Mouse (Mus musculus) midbrain, embryonic 14.5 days (tissue): Measurements from ENCODE around the gene Cntnap3. TPM values are rescaled to one million over a fixed set of nuclear protein-coding genes. Genes with fewer than 3 reads are reported as not detected.
"Not testable (repeated sequence)": the region's sequence is repeated elsewhere in the genome, so short reads cannot be mapped to it uniquely, and the experiment has no call there.

Experiments used
- ATAC-seq: fragments of 200-750 bp; cut with Nextera tagmentation; 2 replicates; pipeline ENCODE4 v1.8.0; 2017; ENCODE audit warnings: moderate number of reproducible peaks, moderate library complexity; ENCODE audit not compliant: low FRiP score, low TSS enrichment
- DNase-seq: peaks from one replicate; pipeline ENCODE4 v3.0.0-alpha.2; 2015
- H3K27ac ChIP-seq: fragments of 300-500 bp; sonication (generic); replicated peaks from 2 replicates; pipeline ENCODE4 v1.5.1; 2014; ENCODE audit warnings: mild to moderate bottlenecking, low read depth, low read length, moderate library complexity
- H3K27me3 ChIP-seq: fragments of 300-500 bp; sonication (generic); 2 replicates; pipeline ENCODE4 v1.6.1; 2014; ENCODE audit warnings: low read length, control low read depth, mixed read lengths; ENCODE audit not compliant: control insufficient read depth, insufficient read depth
- H3K36me3 ChIP-seq: fragments of 300-500 bp; sonication (generic); 2 replicates; pipeline ENCODE4 v1.6.1; 2014; ENCODE audit warnings: low read length, control low read depth; ENCODE audit not compliant: control insufficient read depth, insufficient read depth
- H3K4me1 ChIP-seq: fragments of 300-500 bp; sonication (generic); 2 replicates; pipeline ENCODE4 v1.6.1; 2014; ENCODE audit warnings: mild to moderate bottlenecking, antibody characterized with exemption, low read length, control low read depth; ENCODE audit not compliant: control insufficient read depth, insufficient read depth
- H3K4me2 ChIP-seq: fragments of 300-500 bp; sonication (generic); 2 replicates; pipeline ENCODE4 v1.6.1; 2014; ENCODE audit warnings: mild to moderate bottlenecking, low read length, moderate library complexity
- H3K4me3 ChIP-seq: fragments of 300-500 bp; sonication (generic); replicated peaks from 2 replicates; pipeline ENCODE4 v1.5.1; 2014; ENCODE audit warnings: low read depth, low read length
- H3K9ac ChIP-seq: fragments of 300-500 bp; sonication (generic); replicated peaks from 2 replicates; pipeline ENCODE4 v1.6.1; 2014; ENCODE audit warnings: mild to moderate bottlenecking, low read length, moderate library complexity
- H3K9me3 ChIP-seq: fragments of 300-500 bp; sonication (generic); 2 replicates; pipeline ENCODE4 v1.6.1; 2016; ENCODE audit warnings: low read length, control low read depth, mixed read lengths; ENCODE audit not compliant: control insufficient read depth
- WGBS: fragments of 180-500 bp; shearing (Covaris S2); extraction: QIAGEN DNeasy Blood & Tissue Kit; methylation state at CpG from one replicate; pipeline ENCODE4 v1.1.7; 2014; 5-methylcytosine and 5-hydroxymethylcytosine counted together
- polyA plus RNA-seq: library from polyadenylated mRNA; unstranded; fragments of >200 nt; fragmentation: Nextera tagmentation; extraction: Ambion mirVana; gene quantifications from 2 replicates; pipeline ENCODE4 v1.2.1, GENCODE M21; 2014

The Cntnap3 gene
- 0.32 TPM in 2 replicates for polyA plus RNA-seq

DNA sequence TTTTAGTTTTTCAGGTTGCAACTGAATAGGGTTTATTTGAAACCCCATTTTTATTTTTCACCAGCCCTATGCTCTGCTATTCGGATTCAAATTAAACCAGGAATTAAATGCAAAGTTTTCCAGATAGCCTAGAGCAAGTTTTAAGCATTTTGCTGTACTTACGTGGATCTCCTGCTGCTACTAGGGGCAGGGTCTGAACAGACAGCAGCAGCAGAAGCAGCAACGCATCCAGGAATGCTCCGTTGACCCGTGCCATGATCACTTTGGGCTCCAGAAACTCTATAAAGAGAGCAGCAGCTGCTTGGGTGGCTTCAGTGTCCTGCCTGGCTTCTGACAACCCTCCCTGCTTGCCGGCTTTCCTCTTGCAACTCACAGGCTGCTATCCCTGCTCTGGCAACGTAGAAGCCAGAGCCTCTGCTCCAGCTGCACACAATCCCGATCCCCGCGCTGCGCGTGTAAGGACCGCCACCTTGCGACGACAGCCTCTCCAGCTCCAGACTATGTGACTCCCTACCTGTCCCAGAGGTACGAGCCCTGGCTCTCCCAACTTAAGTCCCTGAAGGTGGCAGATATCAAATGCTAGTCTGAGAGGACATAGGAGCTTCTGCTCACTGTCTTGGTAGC lies at the start of gene Cntnap3:
TSS of gene Cntnap3 (minus strand) at position 371 of the 624 bp plus-strand sequence.
- Histone ChIP-seq H3K4me2 (peak within 1 kb of the TSS; percentile 47), H3K4me1 (no peaks in the 10 kb centered on the region), H3K27ac (no peak within 1 kb of the TSS), H3K27me3 (no peaks in the 10 kb centered on the region), H3K4me3 (peak within 1 kb of the TSS; percentile 20; the same call in 1 of the 2 replicates), H3K9me3 (no peaks in the 10 kb centered on the region), H3K9ac (peak within 1 kb of the TSS; percentile 36; the same call in 1 of the 2 replicates), H3K36me3 (no peaks in the 10 kb centered on the region)
- ATAC-seq (peak; percentile 48; the same call in 1 of the 2 replicates), DNase-seq (peak; percentile 76)
- 5% methylated on average over 16 of the region's 16 CpGs for WGBS

DNA sequence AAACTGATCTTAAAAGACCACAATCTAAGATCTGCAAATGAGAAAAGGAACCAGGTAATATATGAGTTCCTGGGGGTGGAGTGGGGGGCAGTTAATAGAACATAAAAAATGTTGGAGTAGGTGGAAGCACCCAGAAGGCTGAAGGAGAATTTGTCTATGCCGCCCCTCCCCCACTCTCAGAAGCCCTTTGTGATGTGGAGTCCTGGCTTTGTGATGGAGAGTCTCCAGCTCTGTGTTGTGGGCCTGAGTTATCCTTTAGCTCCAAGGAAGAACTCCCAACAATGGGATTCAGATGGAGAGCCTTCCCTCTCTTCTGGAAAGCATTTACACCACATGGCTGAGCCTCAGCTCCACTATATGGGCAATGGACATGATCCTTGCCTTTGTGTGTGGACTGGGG lies 13.4 kb upstream of the Cntnap3 start, which contains the start of gene Spata31:
TSS of gene Spata31 (plus strand) at position 216 of the 400 bp plus-strand sequence.
- no peaks in the 10 kb centered on the region for H3K27me3 ChIP-seq
- WGBS: 83% methylated on average over 1 of the region's 1 CpGs
- H3K9ac ChIP-seq: no peak within 1 kb of the TSS
- no peak within 1 kb of the TSS for H3K4me2 ChIP-seq
- no peaks in the 10 kb centered on the region for H3K4me1 ChIP-seq
- DNase-seq (no peak), ATAC-seq (no peak)
- H3K4me3 ChIP-seq: no peak within 1 kb of the TSS
- no peaks in the 10 kb centered on the region for H3K36me3 ChIP-seq
- no peak within 1 kb of the TSS for H3K27ac ChIP-seq
- H3K9me3 ChIP-seq: no peaks in the 10 kb centered on the region

DNA sequence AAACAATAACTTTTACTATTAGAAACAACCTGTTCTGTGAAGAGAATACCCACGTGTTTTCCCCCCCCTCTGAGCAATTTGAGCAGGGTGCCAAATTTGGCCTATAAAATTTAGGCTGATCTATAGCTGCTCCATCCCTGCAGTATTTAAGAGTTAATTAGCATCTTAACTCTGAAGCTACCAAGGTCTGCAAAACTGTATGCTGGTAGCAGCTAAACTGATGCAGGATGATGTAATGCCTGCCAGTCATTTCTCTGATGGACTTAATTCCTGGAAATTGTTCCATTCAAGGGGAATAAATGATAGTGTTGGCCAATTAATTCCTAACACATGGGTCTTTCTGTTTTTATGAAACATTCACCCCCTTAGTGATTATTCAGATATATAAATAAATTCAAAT lies 623 bp downstream of the Cntnap3 start:
- Histone ChIP-seq H3K27me3 (no peaks in the 10 kb centered on the region), H3K27ac (no peak overlapping the region), H3K36me3 (no peaks in the 10 kb centered on the region), H3K4me1 (no peaks in the 10 kb centered on the region), H3K4me2 (no peak overlapping the region), H3K9me3 (no peaks in the 10 kb centered on the region), H3K4me3 (no peak overlapping the region), H3K9ac (no peak overlapping the region)
- ATAC-seq (no peak), DNase-seq (no peak)
- 40% methylated on average over 1 of the region's 1 CpGs for WGBS

DNA sequence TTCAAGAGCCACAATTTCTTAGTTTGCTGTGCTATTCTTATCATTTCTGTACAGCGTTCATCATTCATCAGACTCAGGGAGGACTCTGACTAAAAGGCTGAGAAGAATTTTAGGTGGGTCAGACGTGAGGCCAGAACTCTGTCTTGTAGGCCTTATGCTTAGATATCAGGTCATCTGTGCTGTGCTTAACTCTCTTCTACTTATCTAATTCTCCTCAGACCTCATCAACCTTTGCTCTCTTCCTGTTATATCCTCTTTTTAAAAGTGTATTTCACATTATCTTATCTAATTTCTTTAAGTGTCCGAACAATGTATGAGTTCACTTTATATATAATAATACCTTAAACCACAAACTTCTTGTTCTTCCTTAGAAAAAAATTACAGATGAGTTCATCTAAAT lies 38.4 kb downstream of the Cntnap3 start:
- Histone ChIP-seq H3K27ac (no peak overlapping the region), H3K36me3 (no peaks in the 10 kb centered on the region), H3K4me3 (no peak overlapping the region), H3K27me3 (no peaks in the 10 kb centered on the region), H3K9ac (no peak overlapping the region), H3K4me2 (no peak overlapping the region), H3K9me3 (no peaks in the 10 kb centered on the region), H3K4me1 (no peaks in the 10 kb centered on the region)
- DNase-seq (no peak), ATAC-seq (no peak)
- 89% methylated on average over 3 of the region's 3 CpGs for WGBS

DNA sequence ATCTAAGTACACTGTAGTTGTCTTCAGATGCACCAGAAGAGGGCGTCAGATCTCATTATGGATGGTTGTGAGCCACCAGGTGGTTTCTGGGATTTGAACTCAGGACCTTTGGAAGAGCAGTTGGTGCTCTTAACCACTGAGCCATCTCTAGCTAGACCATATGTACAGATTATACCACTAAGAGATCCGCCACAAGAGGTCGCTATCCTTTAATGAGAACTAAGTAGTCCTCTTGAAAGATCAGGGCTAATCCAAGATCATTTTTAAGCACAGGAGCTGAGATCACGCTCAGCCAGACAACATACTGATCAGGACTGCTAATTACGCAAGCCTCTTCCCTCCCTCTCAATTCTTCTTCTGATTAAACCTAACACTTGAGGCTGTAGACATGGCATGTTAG lies 78.9 kb downstream of the Cntnap3 start:
- not testable (repeated sequence) for ATAC-seq, H3K4me2 ChIP-seq, H3K9ac ChIP-seq, H3K27me3 ChIP-seq, H3K36me3 ChIP-seq, H3K4me3 ChIP-seq, H3K9me3 ChIP-seq, H3K27ac ChIP-seq, H3K4me1 ChIP-seq
- peak; percentile 3 for DNase-seq
- 52% methylated on average over 5 of the region's 5 CpGs for WGBS

DNA sequence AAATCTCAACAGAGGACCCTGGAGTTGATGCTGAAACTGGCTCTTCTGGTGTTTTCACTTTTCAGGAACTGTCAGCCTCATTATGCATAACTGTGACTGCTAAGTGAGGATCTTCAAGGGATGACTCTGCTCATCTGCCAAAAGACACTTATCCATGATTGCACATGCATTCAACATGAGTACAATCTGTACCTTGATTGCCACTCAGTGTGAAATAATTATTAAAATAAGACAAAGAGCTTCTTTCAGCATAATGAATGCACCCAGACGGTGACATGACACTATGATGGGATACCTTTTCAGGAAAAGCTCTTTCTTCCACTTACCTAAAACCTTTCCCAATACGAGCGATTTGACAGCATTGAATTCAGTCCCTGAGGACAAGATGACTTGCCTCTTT lies 158.4 kb downstream of the Cntnap3 start:
- DNase-seq (no peak), ATAC-seq (no peak)
- H3K9me3 ChIP-seq: no peaks in the 10 kb centered on the region
- H3K9ac ChIP-seq: no peak overlapping the region
- no peaks in the 10 kb centered on the region for H3K36me3 ChIP-seq
- H3K4me2 ChIP-seq: no peak overlapping the region
- 85% methylated on average over 3 of the region's 3 CpGs for WGBS
- no peaks in the 10 kb centered on the region for H3K4me1 ChIP-seq
- H3K27me3 ChIP-seq: no peaks in the 10 kb centered on the region
- no peak overlapping the region for H3K27ac ChIP-seq
- H3K4me3 ChIP-seq: no peak overlapping the region

DNA sequence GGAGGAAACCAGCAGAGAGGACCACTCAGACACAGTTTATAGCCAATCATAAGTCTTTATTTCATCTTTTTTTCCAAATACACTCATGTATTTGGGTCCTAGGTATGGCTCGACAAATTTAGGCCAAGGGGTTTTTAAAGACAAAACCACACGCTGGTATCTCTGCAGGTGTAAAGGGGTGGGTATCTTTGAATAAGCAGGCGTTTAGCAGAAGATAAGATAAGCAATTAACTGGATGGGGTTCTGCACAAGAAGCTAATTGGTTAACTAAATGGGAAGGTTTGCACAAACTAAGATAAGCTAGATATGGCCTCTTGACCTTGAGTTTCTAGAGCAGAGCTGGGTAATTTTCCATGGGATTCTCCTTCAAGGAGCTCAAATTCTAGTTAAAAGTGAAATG lies 171.5 kb downstream of the Cntnap3 start:
- ATAC-seq: no peak
- no peaks in the 10 kb centered on the region for H3K9me3 ChIP-seq
- no peak overlapping the region for H3K4me3 ChIP-seq
- 86% methylated on average over 3 of the region's 3 CpGs for WGBS
- H3K27me3 ChIP-seq: no peaks in the 10 kb centered on the region
- H3K36me3 ChIP-seq: no peaks in the 10 kb centered on the region
- H3K9ac ChIP-seq: no peak overlapping the region
- H3K27ac ChIP-seq: no peak overlapping the region
- no peaks in the 10 kb centered on the region for H3K4me1 ChIP-seq
- DNase-seq: no peak
- no peak overlapping the region for H3K4me2 ChIP-seq

DNA sequence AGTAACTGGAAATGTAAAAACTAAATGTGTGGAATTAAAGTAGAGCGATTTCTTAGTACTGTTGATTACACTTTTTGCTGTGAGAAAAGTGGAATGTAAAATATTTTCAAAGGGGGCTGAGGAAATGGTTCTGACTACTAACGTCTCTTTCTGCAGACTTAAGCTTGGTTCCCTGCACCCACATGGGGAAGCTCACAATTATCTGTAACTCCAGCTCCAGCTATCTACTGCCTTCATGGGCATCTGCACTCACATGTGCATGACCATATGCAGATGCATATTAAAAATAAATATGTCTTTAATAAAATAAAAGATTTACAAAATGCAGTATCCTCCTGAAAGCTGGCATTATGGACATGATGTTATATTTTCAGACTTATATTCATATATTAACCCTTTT lies 187.0 kb downstream of the Cntnap3 start:
- Histone ChIP-seq H3K36me3 (no peaks in the 10 kb centered on the region), H3K4me1 (no peaks in the 10 kb centered on the region), H3K9me3 (no peaks in the 10 kb centered on the region), H3K4me2 (no peak overlapping the region), H3K27me3 (no peaks in the 10 kb centered on the region), H3K4me3 (no peak overlapping the region), H3K27ac (no peak overlapping the region), H3K9ac (no peak overlapping the region)
- DNase-seq (no peak), ATAC-seq (no peak)
- WGBS: 89% methylated on average over 2 of the region's 2 CpGs

DNA sequence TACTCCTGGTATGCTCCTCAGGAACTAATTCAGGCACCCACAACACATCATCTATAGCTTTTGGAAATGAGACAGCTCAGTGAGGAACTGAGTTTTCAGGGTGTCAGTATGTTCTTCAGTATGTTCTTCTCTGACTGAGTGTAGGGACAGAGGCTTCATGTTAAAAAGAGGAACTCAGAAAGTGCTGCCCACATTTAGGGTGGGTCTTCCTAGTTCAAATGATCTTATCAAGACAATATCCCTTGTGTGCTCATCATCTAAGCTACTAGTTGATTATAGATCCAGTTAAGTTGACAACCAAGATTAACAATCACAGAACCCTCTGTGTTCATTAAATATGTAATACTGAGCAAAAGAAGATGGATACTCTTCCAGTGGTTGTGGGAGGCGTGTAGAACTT lies 211.3 kb downstream of the Cntnap3 start:
- Histone ChIP-seq H3K9ac (no peak overlapping the region), H3K9me3 (no peaks in the 10 kb centered on the region), H3K4me1 (no peaks in the 10 kb centered on the region), H3K36me3 (no peaks in the 10 kb centered on the region), H3K4me3 (no peak overlapping the region), H3K27me3 (no peaks in the 10 kb centered on the region), H3K4me2 (no peak overlapping the region), H3K27ac (no peak overlapping the region)
- 79% methylated on average over 1 of the region's 1 CpGs for WGBS
- ATAC-seq (no peak), DNase-seq (no peak)
